Mouse (Mus musculus) lung, embryonic 14.5 days (tissue): ENCODE measurements around the gene Mdm4. TPM values are rescaled to one million over a fixed set of nuclear protein-coding genes. Genes with fewer than 3 reads are reported as not detected.

Experiments
- ATAC-seq: fragments of 200-750 bp; cut with Nextera tagmentation; 2 replicates; pipeline ENCODE4 v1.8.0; 2017; ENCODE audit warnings: mild to moderate bottlenecking, moderate TSS enrichment, moderate library complexity; ENCODE audit not compliant: insufficient read depth
- DNase-seq: peaks from one replicate; pipeline ENCODE4 v3.0.0-alpha.2; 2015
- H3K27ac ChIP-seq: fragments of 300-500 bp; sonication (generic); 2 replicates; pipeline ENCODE4 v1.5.1; 2014; ENCODE audit warnings: low read depth, mild to moderate bottlenecking, moderate library complexity
- H3K27me3 ChIP-seq: fragments of 300-500 bp; sonication (generic); 2 replicates; pipeline ENCODE4 v1.6.1; 2014; ENCODE audit warnings: low read length, control low read depth; ENCODE audit not compliant: insufficient read depth
- H3K36me3 ChIP-seq: fragments of 300-500 bp; sonication (generic); 2 replicates; pipeline ENCODE4 v1.6.1; 2014; ENCODE audit warnings: control low read depth; ENCODE audit not compliant: insufficient read depth
- H3K4me1 ChIP-seq: fragments of 300-500 bp; sonication (generic); 2 replicates; pipeline ENCODE4 v1.6.1; 2014; ENCODE audit warnings: antibody characterized with exemption, control low read depth; ENCODE audit not compliant: insufficient read depth
- H3K4me2 ChIP-seq: fragments of 300-500 bp; sonication (generic); 2 replicates; pipeline ENCODE4 v1.6.1; 2014; ENCODE audit warnings: mild to moderate bottlenecking
- H3K4me3 ChIP-seq: fragments of 300-500 bp; sonication (generic); 2 replicates; pipeline ENCODE4 v1.5.1; 2014; ENCODE audit warnings: low read depth, low read length
- H3K9ac ChIP-seq: fragments of 300-500 bp; sonication (generic); 2 replicates; pipeline ENCODE4 v1.6.1; 2014
- H3K9me3 ChIP-seq: fragments of 300-500 bp; sonication (generic); 2 replicates; pipeline ENCODE4 v1.6.1; 2016; ENCODE audit warnings: low read depth, low read length, control low read depth
- CTCF ChIP-seq: IDR thresholded peaks from 2 replicates; pipeline ENCODE4 v1.5.1; 2016; ENCODE audit warnings: antibody characterized with exemption, low read depth
- WGBS: fragments of 180-500 bp; shearing (Covaris S2); extraction: QIAGEN DNeasy Blood & Tissue Kit; methylation state at CpG from one replicate; pipeline ENCODE4 v1.1.7; 2014; 5-methylcytosine and 5-hydroxymethylcytosine counted together
- polyA plus RNA-seq: library from polyadenylated mRNA; unstranded; fragments of >200 nt; fragmentation: Nextera tagmentation; extraction: Ambion mirVana; gene quantifications from 2 replicates; pipeline ENCODE4 v1.2.1, GENCODE M21; 2014

Gene Mdm4
- polyA plus RNA-seq, 1 experiment from 2014 or later = 49.5 TPM

DNA sequence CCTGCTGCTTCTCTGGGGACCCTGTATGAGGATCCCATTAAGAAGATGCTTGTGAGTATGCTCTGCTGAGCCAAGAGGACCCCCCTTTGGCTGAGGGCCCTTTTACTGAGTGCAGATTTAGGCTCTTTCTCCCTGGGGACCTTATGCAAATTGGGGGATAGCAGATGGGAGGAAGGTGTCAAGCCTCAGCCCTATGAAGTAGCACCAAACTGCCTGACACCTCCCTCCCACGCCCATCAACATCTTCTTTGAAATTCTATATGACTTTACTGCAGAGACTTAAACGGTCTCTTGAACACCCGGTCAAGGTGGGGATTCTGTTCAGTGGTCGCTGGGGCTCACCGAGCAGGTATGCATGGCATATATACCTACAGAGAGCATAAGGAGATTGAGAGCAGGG, 22.7 kb upstream of the Mdm4 start:
- H3K27me3 ChIP-seq = no peaks in the 10 kb centered on the region
- no peak overlapping the region for H3K4me2 ChIP-seq
- no peak for ATAC-seq
- no peaks in the 10 kb centered on the region for H3K4me1 ChIP-seq
- no peak overlapping the region for H3K9ac ChIP-seq
- H3K9me3 ChIP-seq = no peaks in the 10 kb centered on the region
- no peak overlapping the region for H3K4me3 ChIP-seq
- no peaks in the 10 kb centered on the region for H3K36me3 ChIP-seq
- DNase-seq = no peak
- 30% methylated on average over 5 of the region's 5 CpGs for WGBS
- TF ChIP-seq CTCF = no peak
- H3K27ac ChIP-seq = no peak overlapping the region

DNA sequence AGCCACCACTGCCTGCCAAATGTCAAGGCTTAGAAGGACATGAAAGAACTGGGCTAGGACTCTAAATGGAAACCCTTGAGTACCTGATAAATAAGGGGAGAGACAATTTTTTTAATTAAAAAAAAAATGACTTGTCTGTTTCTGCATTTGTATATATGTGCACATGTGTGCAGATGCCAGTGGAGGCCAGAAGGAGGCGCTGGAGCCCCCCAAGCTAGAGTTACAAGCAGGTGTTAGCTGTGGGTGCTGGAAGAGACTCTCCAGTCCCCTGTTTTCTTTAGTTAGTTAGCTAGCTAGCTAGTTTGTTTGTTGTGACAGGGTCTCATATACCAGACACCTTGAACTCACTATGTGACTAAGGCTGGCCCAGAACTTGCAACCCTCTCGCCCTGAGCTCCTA, 21.5 kb upstream of the Mdm4 start:
- Histone ChIP-seq H3K9me3 (no peaks in the 10 kb centered on the region), H3K4me2 (no peak overlapping the region), H3K4me3 (no peak overlapping the region), H3K36me3 (no peaks in the 10 kb centered on the region), H3K27ac (no peak overlapping the region), H3K27me3 (no peaks in the 10 kb centered on the region), H3K9ac (no peak overlapping the region), H3K4me1 (no peaks in the 10 kb centered on the region)
- no peak for TF ChIP-seq CTCF
- no peak for ATAC-seq
- 83% methylated on average over 2 of the region's 2 CpGs for WGBS
- no peak for DNase-seq

DNA sequence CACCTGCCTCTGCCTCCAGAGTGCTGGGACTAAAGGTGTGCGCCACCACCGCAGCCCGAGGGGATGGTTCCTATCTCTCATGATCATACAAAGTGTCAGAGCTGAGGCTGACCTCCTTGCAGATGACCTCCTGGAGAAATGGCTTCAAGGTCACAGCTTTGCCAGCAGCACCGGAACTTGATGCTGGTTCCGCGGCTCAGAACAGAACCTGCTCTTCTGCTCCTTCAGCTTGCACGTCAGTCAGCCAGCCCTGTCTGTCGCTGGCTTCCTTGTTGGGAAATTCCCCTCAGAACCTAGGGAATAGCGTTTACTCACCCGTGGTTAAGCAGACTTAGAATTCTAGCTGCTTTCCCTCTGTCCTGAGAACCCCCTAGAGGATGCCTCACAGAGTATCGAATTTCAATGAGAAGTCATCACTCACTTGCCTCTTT, 19.7 kb upstream of the Mdm4 start:
- no peak overlapping the region for H3K9ac ChIP-seq

DNA sequence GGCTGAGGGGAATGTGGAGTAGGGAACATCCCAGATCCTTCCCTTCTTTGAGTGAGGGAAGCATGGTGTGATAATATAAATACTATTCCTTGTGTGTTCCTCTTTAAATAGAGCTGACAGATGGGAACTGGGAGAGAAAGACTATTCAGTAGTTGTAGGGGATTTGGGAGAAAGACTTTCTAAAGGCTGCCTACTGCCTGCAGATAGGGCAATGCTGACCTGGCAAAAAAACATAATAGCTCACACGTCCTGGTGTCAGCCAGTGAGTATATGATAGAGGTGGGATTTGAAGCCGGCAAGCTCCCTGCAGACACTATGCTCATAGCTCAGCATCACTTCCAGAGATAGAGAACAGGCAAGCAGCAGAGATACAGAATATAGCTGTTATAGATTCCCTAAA, 18.3 kb upstream of the Mdm4 start:
- no peak overlapping the region for H3K4me3 ChIP-seq
- DNase-seq (no peak), ATAC-seq (no peak)
- no peak for TF ChIP-seq CTCF
- no peaks in the 10 kb centered on the region for H3K4me1 ChIP-seq
- WGBS = 27% methylated on average over 2 of the region's 2 CpGs
- peaks cover 7% of the 10 kb centered on the region; the same call in 1 of the 2 replicates for H3K27me3 ChIP-seq
- no peaks in the 10 kb centered on the region for H3K36me3 ChIP-seq
- H3K9ac ChIP-seq = no peak overlapping the region
- no peak overlapping the region for H3K4me2 ChIP-seq
- H3K9me3 ChIP-seq = no peaks in the 10 kb centered on the region
- H3K27ac ChIP-seq = no peak overlapping the region

More for the DNA sequence above, 19.7 kb upstream of the Mdm4 start:
- 18% methylated on average over 11 of the region's 11 CpGs for WGBS
- DNase-seq (no peak), ATAC-seq (no peak)
- Histone ChIP-seq H3K4me3 (no peak overlapping the region), H3K4me2 (no peak overlapping the region), H3K27me3 (peaks cover 7% of the 10 kb centered on the region; the same call in 1 of the 2 replicates), H3K36me3 (no peaks in the 10 kb centered on the region), H3K27ac (no peak overlapping the region; the same call in 1 of the 2 replicates), H3K4me1 (no peaks in the 10 kb centered on the region), H3K9me3 (no peaks in the 10 kb centered on the region)
- TF ChIP-seq CTCF = no peak

DNA sequence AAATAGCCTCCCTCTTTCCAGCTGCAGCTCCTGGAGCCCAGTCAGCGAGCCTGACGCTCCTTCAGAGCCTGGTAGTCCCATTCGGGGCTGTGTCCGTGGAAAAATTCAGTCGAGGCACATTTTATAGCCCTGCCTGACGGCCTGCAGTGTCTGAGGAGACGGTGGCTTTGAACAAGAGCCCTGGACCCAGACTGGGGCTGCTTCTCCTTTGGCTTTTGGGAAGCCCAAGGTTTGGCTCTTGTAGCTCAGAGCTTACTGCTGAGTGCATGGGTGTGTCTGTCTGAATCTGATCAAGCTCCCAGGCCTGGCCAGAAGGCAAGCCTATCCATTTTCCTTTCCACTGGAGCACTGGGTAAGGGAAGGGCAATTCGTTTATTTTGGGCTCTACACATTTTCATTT, 17.2 kb upstream of the Mdm4 start:
- Histone ChIP-seq H3K36me3 (no peaks in the 10 kb centered on the region), H3K4me1 (no peaks in the 10 kb centered on the region), H3K4me3 (peak overlapping the region; percentile 81), H3K27me3 (peaks cover 7% of the 10 kb centered on the region; the same call in 1 of the 2 replicates), H3K9me3 (no peaks in the 10 kb centered on the region), H3K4me2 (peak overlapping the region; percentile 97), H3K27ac (no peak overlapping the region), H3K9ac (peak overlapping the region; percentile 93; the same call in 1 of the 2 replicates)
- ATAC-seq = no peak
- no peak for TF ChIP-seq CTCF
- WGBS = 53% methylated on average over 8 of the region's 8 CpGs
- DNase-seq = no peak

DNA sequence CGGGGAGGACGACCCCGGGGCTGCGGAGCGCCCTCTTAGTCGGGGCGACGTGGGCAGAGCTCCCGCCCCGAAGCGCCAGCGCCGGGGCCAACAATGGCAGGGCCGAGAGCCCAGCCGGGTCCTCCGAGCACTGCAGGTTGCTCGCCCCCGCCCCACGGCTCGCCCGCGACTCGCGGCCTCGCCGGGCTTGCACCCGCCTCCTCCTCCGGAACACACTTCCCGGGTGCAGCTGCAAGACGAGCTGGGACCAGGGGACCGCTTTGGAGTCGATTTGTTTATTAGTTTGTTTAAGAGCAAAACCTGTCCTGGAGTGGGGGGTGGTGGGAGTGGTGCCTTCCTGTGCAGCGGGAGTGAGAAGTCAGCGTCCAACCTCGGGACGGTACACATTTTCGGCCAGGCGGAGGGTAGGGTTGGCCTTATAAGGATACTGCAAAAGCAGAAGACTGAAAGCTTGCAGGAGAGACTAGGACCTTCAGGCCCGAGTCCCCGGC, 16.1 kb upstream of the Mdm4 start:
- DNase-seq (peak; percentile 56), ATAC-seq (peak; percentile 63)
- peak overlapping the region; percentile 97 for H3K4me2 ChIP-seq
- H3K27ac ChIP-seq = peak overlapping the region; percentile 83
- H3K4me3 ChIP-seq = peak overlapping the region; percentile 81
- H3K36me3 ChIP-seq = no peaks in the 10 kb centered on the region
- no peaks in the 10 kb centered on the region for H3K9me3 ChIP-seq
- TF ChIP-seq CTCF = no peak
- H3K27me3 ChIP-seq = peaks cover 7% of the 10 kb centered on the region; the same call in 1 of the 2 replicates
- peak overlapping the region; percentile 93 for H3K9ac ChIP-seq
- under 1% methylated on average over 38 of the region's 40 CpGs for WGBS
- no peaks in the 10 kb centered on the region for H3K4me1 ChIP-seq

DNA sequence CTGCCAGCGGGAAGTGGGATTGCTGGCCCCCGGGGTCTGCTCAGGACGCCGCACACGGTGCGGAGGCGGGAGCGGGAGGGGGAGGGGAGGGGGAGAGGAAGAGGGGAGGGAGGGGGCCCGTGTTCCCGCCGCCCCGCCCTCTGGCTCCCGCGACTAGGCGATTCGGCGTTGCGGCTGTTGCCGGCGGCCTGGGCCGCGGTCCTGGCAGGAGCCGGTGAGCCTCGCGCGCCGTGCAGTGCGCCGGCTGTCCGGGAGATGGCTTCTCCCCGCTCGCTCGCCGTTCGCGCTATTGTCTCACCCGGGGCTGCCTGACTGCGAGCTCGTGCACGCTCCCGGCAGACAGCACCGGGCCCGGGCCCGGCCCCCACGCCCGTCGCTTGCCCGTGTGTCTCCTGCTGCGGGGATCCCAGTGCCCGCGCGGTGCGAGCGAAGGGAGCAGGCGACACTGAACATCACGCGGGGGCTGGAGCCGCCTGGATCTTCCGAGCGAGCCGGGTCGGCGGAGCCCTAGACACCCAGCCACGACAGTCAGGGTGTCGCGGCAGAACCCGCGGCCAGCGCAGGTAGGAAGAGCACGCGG, 15.6 kb upstream of the Mdm4 start:
- H3K36me3 ChIP-seq = no peaks in the 10 kb centered on the region
- H3K9me3 ChIP-seq = no peaks in the 10 kb centered on the region
- H3K27ac ChIP-seq = peak overlapping the region; percentile 83
- H3K4me3 ChIP-seq = peak overlapping the region; percentile 81
- TF ChIP-seq CTCF = peak; percentile 39
- H3K4me2 ChIP-seq = peak overlapping the region; percentile 97
- H3K27me3 ChIP-seq = peaks cover 7% of the 10 kb centered on the region; the same call in 1 of the 2 replicates
- ATAC-seq (peak; percentile 91), DNase-seq (peak; percentile 84)
- no peaks in the 10 kb centered on the region for H3K4me1 ChIP-seq
- WGBS = under 1% methylated on average over 65 of the region's 71 CpGs
- peak overlapping the region; percentile 93 for H3K9ac ChIP-seq
